Mouse (Mus musculus) stomach, postnatal 0 days (tissue): ENCODE results near the gene Pkdrej.

ENCODE experiments used
- CTCF ChIP-seq: IDR thresholded peaks from 2 replicates; pipeline ENCODE4 v1.5.1; 2016; ENCODE audit warnings: antibody characterized with exemption, low read depth, mild to moderate bottlenecking, moderate library complexity
- EP300 ChIP-seq: optimal IDR thresholded peaks from 2 replicates; pipeline ENCODE3; 2016; ENCODE audit warnings: antibody characterized with exemption

- TF ChIP-seq CTCF, result no peak
- TF ChIP-seq EP300, result no peak
These were observed 38.0 kb upstream of the Pkdrej start, which contains the start of gene Gtse1 for GRCm38 (mm10) chr15:85859490-85860031.
